Mouse (Mus musculus): ENCODE measurements around the gene Ppp1r14d.
A peak's percentile ranks its signal among the peaks of the same experiment; 100 is the strongest.

Gene Ppp1r14d

DNA sequence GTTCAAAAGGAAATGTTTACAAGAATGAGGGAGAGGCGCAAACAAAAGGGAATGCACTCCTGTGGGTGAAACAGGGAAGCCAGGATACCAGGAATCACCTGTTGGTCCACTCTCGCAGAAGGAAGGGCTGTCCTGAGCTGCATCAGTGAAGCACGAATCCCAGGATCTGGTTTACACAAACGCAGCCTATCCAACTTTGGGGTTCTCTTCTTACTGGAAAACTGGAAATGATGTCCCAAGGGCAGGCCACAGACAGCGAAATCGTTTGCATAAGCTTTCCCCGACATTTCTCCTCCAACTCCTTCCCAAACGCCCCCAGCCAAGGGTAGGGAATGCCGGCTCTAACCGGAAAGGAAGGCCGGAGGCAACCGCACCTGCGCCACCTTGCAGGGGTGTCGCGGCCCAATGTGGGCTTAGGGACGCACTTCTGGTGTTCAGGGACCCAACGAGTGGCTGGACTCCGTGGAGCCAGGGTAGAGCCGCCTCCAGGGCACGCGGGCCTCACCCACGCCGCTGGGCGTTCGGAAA, 7.0 kb upstream of the Ppp1r14d start:
- DNase-seq, result no peak

DNA sequence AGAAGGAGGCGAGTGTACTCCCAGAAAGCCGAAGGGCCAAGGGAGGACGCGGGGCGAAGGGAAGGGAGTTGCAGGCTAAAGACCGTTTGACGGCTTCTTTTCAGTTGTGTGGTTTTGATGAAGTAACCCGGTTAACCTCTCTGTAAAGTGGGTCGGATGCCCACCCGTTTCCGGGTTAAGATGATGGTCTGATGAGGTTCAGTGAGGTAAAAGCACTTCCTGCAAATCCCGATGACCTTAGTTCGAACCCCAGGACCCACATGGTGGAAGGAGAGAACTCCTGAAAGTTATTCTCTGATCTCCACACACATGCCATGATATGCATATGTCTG, 20.6 kb downstream of the Ppp1r14d start:
- no peak for DNase-seq

DNA sequence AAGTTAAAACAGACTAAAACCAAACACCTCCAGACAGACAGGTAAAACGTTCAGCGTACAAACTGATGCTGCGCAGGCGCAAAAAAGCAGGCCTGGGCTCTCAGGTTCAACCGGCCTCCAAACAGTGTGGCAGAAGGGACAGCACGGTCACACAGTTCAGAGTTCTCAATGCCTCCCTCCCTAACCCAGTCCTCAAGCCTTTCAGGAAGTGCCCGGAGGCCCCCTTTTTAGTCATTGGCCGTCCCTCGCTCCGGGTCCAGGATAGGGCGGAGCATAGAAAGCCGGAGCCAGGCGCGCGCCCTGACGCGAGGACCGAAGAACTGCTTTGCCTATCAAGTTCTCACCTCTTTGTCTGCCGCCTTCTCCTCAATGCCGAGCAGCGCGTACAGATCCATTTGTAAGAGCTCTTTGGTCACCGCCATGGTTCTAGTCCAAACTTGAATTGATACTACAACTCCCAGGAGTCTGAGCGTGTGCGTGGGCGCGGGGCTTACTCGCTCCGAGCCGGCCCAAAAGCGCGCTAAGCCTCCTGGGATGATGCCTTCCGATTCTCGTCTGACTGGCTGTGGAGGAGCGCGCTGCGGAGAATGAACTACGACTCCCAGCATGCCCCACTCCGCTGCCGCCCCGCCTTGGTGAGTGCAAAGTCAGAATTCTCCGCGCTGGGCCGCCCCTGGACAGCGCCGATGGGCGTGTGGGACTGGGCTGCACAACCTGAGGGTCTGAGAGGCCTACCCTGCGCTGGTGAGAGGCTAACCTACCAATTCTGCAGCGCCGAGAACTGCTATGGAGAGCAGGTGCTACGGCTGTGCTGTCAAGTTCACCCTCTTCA, 21.1 kb downstream of the Ppp1r14d start, which contains the start of the genes Zfyve19 and Dnajc17:
Gene Zfyve19 (plus strand): TSS at position 274 of the 832 bp plus-strand sequence.
Gene Dnajc17 (minus strand): TSS at position 452 of the 832 bp plus-strand sequence.
- peak; percentile 98 for DNase-seq

DNA sequence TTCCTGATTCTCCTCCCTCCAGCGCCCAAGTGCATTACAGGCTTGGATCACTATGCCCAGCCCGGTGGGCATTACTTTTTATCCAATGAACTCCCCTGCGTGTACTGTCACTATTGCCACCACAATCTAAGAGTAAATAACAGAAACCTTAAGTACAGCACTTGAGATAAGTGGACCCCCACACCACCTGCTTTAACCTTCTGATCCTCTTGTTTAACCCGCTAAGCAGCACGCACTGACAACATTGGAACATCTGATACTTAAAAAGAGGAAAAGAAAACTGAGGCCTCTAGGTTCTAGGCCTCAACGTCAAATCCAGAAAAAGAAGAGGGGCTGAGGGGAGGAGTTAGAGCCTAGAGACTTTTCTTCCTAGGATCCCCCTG, 21.8 kb downstream of the Ppp1r14d start:
- DNase-seq, result peak; percentile 26

DNA sequence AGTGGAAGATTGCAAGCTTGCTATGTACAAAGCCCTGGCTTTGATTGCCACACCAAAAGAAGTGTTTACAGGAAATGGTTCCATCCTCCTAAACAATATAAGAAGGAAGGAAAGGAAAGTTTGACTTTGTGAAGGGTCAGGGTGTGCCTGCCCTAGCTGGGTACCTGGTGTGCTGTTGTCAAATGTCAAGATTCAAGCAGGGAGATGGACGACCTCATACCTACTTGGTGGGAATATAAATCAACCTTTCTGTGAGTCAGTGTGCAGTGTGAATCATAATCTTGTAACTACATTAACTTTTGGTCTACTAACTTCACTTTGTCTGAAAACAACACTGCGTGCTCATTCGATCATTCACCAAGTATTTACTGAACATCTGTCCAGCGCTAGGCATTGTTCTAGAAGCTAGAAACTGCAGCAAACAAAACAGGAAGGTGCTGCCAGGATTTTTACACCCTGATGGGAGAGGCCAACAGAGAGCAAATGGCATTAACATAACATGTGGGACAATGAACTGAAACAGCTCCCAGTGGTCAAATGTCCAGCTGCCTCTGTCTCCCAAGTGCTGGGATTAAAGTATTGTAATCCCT, 25.7 kb downstream of the Ppp1r14d start:
- DNase-seq, result peak; percentile 18

- peak; percentile 71 for DNase-seq
Measured at GRCm38 (mm10) chr2:119202914-119203453, 26.7 kb downstream of the Ppp1r14d start.

DNA sequence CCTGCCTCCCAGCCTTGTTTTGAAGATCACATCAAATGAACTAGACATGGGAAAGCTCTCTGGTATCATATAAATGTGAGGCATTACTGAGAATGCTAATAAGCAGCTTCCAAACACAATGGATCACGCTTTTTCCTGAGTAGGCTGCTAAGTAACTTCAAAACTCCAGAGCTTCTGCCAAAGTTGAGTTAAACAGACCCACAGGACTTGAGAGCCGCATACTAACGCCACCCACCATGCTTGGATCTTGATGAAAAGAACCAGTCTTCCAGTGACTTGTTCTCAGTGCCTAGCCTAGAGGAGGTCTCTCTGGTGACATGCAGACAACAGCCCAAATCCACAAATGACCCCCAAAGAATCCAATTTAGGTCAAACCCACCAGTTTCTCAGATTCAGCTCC, 30.8 kb downstream of the Ppp1r14d start:
- DNase-seq, result no peak

- no peak for DNase-seq
Measured at GRCm38 (mm10) chr2:119198049-119198448, 31.7 kb downstream of the Ppp1r14d start.

- no peak for DNase-seq
Measured at GRCm38 (mm10) chr2:119197493-119197892, 32.2 kb downstream of the Ppp1r14d start.

- no peak for DNase-seq
Measured at GRCm38 (mm10) chr2:119196316-119197108, 33.2 kb downstream of the Ppp1r14d start.

DNA sequence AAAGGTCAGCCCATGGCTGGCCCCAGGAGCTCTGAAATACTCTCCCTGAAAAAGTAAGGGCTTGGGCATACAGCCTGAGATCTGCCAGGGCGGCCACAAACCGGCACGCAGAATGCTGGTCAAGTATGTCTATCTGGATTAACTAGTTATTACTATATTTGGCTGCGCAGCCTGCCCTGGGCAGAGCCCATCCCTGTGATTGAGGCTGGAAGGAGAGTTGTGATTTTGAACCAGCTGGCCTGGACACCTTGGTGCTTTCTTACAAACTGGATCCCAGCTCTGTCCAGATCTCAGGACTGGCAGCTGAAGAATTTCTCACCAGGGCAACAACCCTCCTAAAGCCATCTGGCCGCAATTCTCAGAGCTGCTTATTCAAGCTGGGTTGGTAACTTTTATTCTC, 35.6 kb downstream of the Ppp1r14d start:
- DNase-seq, result no peak

DNA sequence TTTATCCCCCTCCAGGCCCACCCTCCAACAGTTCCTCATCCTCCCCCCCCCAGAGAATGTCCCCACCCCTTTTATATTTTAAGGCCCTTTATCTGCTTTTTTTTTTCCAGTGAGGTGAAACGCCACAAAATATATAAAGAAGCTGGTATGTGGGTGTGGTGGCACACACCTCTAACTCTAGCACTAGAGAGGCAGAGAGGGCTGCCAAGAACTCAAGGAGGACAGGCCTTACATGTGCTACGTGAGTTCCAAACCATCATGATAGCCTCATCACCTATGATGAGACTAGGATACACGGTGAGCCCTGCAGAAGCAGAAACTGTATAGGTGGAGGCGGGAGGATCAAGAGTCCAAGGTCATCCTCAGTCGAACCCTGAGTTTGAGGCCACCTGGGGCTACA, 38.7 kb downstream of the Ppp1r14d start:
- DNase-seq, result no peak

DNA sequence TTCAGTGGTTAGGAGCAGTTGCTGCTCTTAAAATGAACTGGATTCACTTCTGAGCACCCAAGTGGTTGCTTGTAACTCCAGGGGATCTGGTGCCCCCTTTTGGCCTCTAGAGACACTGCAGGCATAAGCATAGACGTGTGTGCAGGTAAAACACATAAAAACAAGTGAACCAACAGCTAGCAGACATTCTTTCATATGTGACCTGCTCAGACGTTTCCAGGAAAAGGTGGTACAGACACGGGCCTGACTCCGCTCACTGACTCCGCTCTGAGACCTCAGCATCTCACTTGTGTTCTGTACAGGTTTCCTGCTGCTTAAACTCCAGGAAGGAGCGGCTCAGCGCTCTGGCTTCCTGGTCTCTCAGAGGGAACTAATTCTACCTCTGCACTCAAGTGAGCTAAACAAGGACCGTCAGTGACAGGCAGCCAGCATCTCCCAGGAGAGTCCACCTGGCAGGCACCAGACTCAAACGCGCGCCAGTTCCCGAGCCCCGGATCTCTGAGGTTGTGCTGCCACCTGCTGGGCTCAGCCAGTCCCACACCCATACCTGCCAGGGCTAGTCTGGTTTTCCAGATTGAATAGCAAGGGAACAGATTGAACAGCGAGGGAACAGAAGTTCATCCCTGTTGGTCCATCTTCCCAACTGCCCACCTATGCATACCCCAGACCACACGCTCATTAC, 40.5 kb downstream of the Ppp1r14d start:
- peak; percentile 90 for DNase-seq

- DNase-seq, result no peak
Measured at GRCm38 (mm10) chr2:119182914-119183313, 46.8 kb downstream of the Ppp1r14d start.

DNA sequence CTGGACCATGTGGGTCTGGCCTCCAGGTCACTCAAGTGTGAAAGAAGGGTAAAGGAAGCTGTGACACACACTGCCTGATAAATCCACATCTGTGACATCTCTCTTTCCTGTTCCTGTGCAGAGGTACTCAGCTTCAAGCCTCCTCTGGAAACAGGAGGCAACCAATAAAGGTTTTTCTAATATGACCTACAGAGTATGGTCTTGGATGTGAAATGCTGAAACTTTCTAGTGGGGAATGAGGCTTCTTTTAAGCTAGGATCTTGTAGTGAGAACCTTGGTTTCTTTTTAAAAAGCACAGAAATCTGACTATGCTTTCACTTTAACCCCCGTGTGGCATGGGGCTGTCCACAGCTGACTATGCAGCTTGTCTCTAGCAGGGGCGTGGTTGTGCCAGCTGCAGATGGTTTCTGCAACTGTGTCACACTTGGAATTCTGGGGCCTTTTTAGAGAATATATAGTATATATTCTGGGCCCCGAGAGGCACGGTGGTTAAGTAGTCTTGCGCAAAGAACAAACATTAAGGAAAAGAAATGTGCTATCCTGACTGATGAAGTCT, 52.2 kb downstream of the Ppp1r14d start:
- no peak for DNase-seq

- DNase-seq, result no peak
Measured at GRCm38 (mm10) chr2:119176761-119177160, 52.9 kb downstream of the Ppp1r14d start.

GRCm38 (mm10) chr2:119175614-119176013, 54.1 kb downstream of the Ppp1r14d start:
- DNase-seq, result no peak

DNA sequence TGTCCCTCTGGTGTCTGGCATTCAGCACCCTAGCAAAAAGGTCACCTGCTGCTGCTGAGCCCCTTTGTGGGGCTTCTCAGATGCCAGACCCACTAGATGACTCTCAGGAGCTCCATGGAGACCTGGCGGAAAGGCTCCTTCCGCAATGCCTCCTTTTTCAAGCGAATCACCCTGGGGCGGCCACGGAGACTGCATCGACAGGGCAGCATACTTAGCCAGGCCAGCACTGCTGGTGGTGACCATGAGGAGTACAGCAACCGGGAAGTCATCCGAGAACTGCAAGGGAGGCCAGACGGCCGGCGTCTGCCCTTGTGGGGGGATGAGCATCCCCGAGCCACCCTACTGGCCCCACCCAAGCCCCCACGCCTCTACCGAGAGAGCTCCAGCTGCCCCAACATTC, 54.8 kb downstream of the Ppp1r14d start:
- DNase-seq, result no peak

GRCm38 (mm10) chr2:119173991-119174651, 55.6 kb downstream of the Ppp1r14d start, which contains the start of gene Gm14137:
Gene Gm14137, plus strand, starts transcription at chr2:119174509.
- DNase-seq, result no peak

DNA sequence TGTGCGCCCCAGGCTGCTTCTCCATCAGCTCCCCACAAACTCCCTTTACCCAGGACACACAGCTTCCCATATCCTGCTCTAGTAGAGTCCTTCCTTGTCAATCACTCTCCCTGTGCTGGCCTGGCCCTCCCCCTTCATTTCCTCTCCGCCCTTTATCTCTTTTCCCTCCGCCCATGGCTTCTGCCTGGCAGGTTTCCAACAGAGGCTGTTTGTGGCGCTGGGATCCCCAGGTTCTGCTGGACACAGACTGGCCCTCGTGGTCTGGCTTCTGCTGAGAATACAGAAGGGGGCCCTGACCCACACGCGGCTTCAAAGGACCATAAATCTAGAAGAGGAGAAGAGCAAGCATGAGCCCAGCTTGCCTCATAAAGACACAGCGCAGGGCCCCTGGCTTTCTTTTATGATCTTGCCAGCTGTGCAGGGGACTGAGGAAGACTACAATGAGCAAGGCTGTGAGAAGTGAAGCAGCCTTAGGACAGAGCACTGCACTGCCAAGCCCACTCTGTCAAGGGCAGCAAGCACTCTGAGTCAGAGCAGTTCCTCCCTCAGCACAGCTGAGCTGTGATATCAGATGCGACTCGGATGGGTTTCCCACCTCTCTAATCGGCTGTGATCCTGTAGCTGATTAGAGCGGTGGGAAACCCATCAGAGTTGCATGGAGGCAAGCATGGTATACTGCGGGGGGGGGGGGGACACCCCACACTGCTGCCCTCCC, 56.7 kb downstream of the Ppp1r14d start:
- DNase-seq, result peak; percentile 82

DNA sequence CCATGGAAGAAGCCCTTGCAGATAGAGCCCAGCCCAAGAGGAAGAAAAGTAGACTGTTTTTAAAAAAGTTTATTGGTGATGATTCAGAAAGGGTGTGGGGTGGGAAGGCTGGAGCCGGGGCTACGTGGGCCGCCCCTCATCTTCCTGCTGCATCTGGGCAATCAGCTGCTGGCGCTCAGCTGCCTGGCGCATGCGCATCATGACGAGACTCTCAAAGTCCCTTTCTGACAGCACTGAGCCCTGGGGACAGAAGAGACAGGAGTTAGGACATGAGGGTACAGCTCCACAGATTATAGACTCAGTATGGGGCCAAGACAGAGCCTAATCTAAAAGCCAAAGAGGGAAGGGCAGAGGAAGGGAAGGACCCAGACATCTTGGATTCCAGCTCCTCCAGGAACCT, 57.3 kb downstream of the Ppp1r14d start:
- DNase-seq, result no peak

Data from lung, postnatal 36 days (tissue).